Mouse (Mus musculus) liver, postnatal 0 days (tissue): ENCODE data around the gene Patl2. TPM values are rescaled to one million over a fixed set of nuclear protein-coding genes. Genes with fewer than 3 reads are reported as not detected.
A peak's percentile ranks its signal among the peaks of the same experiment; 100 is the strongest.

Experiments
- ATAC-seq: fragments of 200-750 bp; cut with Nextera tagmentation; 2 replicates; pipeline ENCODE4 v1.8.0; 2017; ENCODE audit warnings: mild to moderate bottlenecking, moderate library complexity
- DNase-seq: peaks from one replicate; pipeline ENCODE4 v3.0.0-alpha.2; 2016
- H3K27ac ChIP-seq: fragments of 300-500 bp; sonication (generic); 2 replicates; pipeline ENCODE4 v1.5.1; 2014; ENCODE audit warnings: antibody characterized with exemption, moderate library complexity, mild to moderate bottlenecking, low read depth
- H3K27me3 ChIP-seq: fragments of 300-500 bp; sonication (generic); 2 replicates; pipeline ENCODE4 v1.6.1; 2014; ENCODE audit warnings: low read length, control low read depth, mixed read lengths; ENCODE audit not compliant: insufficient read depth
- H3K36me3 ChIP-seq: fragments of 300-500 bp; sonication (generic); replicated peaks from 2 replicates; pipeline ENCODE4 v1.6.1; 2014; ENCODE audit warnings: mild to moderate bottlenecking, control low read depth, low read length, moderate library complexity, mixed read lengths; ENCODE audit not compliant: insufficient read depth
- H3K4me1 ChIP-seq: fragments of 300-500 bp; sonication (generic); 2 replicates; pipeline ENCODE4 v1.6.1; 2014; ENCODE audit warnings: antibody characterized with exemption, mild to moderate bottlenecking, control low read depth; ENCODE audit not compliant: insufficient read depth
- H3K4me2 ChIP-seq: fragments of 300-500 bp; sonication (generic); 2 replicates; pipeline ENCODE4 v1.6.1; 2014; ENCODE audit warnings: low read depth, mild to moderate bottlenecking, low read length, moderate library complexity, mixed read lengths
- H3K4me3 ChIP-seq: fragments of 300-500 bp; sonication (generic); 2 replicates; pipeline ENCODE4 v1.5.1; 2014; ENCODE audit warnings: low read depth, low read length
- H3K9ac ChIP-seq: fragments of 300-500 bp; sonication (generic); replicated peaks from 2 replicates; pipeline ENCODE4 v1.6.1; 2014; ENCODE audit warnings: mild to moderate bottlenecking, moderate library complexity
- H3K9me3 ChIP-seq: fragments of 300-500 bp; sonication (generic); 2 replicates; pipeline ENCODE4 v1.6.1; 2016; ENCODE audit warnings: mild to moderate bottlenecking, control low read depth, low read length, mixed read lengths
- CTCF ChIP-seq: sonication (generic); IDR thresholded peaks from 2 replicates; pipeline ENCODE4 v1.5.1; 2016; ENCODE audit warnings: antibody characterized with exemption, low read depth
- EP300 ChIP-seq: IDR thresholded peaks from 2 replicates; pipeline ENCODE4 v1.6.1; 2016; ENCODE audit warnings: antibody characterized with exemption, low read depth, mild to moderate bottlenecking
- WGBS: fragments of 180-500 bp; shearing (Covaris S2); extraction: QIAGEN DNeasy Blood & Tissue Kit; methylation state at CpG from one replicate; pipeline ENCODE4 v1.1.7; 2014; ENCODE audit not compliant: insufficient replicate concordance; 5-methylcytosine and 5-hydroxymethylcytosine counted together
- polyA plus RNA-seq: library from polyadenylated mRNA; unstranded; fragments of >200 nt; fragmentation: Nextera tagmentation; extraction: Ambion mirVana; gene quantifications from 2 replicates; pipeline ENCODE4 v1.2.1, GENCODE M21; 2015

Patl2 gene
- polyA plus RNA-seq, 1 experiment from 2014 or later: 0.18 TPM

DNA sequence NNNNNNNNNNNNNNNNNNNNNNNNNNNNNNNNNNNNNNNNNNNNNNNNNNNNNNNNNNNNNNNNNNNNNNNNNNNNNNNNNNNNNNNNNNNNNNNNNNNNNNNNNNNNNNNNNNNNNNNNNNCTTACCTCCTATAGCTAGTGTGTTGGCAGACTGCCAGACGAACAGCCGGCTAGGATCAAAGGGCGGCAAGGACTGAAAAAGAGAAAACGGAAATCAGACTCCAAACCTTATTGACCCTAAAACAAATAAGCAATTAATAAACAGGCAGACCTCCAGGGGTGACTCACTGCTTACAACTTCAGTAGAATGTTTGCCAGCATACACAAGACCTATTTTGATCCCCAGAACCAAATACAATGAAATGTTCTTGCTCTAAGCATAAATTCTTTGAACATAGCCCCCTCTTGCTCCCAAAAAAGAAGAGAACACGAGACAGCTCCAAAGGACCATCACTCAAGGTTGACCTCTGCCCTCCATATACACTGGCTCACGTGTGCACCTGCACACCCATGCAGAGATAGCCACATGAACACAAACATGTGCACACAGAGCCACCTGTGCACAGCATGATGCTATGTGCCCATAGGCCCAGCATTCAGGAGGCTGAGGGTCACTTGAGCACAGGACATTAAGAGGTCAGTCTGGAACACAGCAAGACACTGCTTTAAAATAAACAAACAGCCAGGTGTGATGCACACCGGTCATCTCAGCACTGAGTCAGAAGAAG lies 104.1 kb downstream of the Patl2 start:
- no peak overlapping the region for H3K4me2 ChIP-seq
- H3K27me3 ChIP-seq: no peaks in the 10 kb centered on the region
- H3K36me3 ChIP-seq: peaks cover 16% of the 10 kb centered on the region
- H3K27ac ChIP-seq: peak overlapping the region; percentile 72
- H3K4me3 ChIP-seq: no peak overlapping the region
- no peaks in the 10 kb centered on the region for H3K9me3 ChIP-seq
- ATAC-seq (peak; percentile 91), DNase-seq (peak; percentile 73)
- 57% methylated on average over 7 of the region's 7 CpGs for WGBS
- H3K4me1 ChIP-seq: no peaks in the 10 kb centered on the region
- H3K9ac ChIP-seq: no peak overlapping the region
- TF ChIP-seq CTCF (no peak), EP300 (peak; percentile 51; the same call in 1 of the 2 replicates)

Other genes with a start within 250 kb of the Patl2 start
- gene Ctdspl2, start 230.2 kb downstream of the Patl2 start, polyA plus RNA-seq: 10.8 and 12.1 TPM in 2 replicates
- 0.06 TPM in 1 of 2 replicates, not detected in the other for gene Mageb3, start 230.1 kb downstream of the Patl2 start, polyA plus RNA-seq
- 9.8 and 10.3 TPM in 2 replicates for gene Eif3j1, start 157.6 kb downstream of the Patl2 start, polyA plus RNA-seq
- 1.6 and 2.2 TPM in 2 replicates for gene Spg11, start 67.8 kb downstream of the Patl2 start, polyA plus RNA-seq
- 1,317 and 1,377 TPM in 2 replicates for gene B2m, start 38.5 kb downstream of the Patl2 start, polyA plus RNA-seq
- not detected in 2 replicates for gene Trim69, start 25.5 kb downstream of the Patl2 start, polyA plus RNA-seq
- gene Terb2, start 83 bp upstream of the Patl2 start, polyA plus RNA-seq: not detected in 2 replicates
- gene Sord, start 48.6 kb upstream of the Patl2 start, polyA plus RNA-seq: 294 and 325 TPM in 2 replicates
- gene Duox2, start 112.3 kb upstream of the Patl2 start, polyA plus RNA-seq: 0.02 TPM in 2 replicates
- not detected in 2 replicates for gene Duoxa2, start 112.7 kb upstream of the Patl2 start, polyA plus RNA-seq
- gene Duoxa1, start 127.5 kb upstream of the Patl2 start, polyA plus RNA-seq: not detected in 2 replicates
- gene Duox1, start 129.5 kb upstream of the Patl2 start, polyA plus RNA-seq: not detected in 2 replicates
- gene Shf, start 183.0 kb upstream of the Patl2 start, polyA plus RNA-seq: 1.2 and 1.3 TPM in 2 replicates
- gene Slc28a2, start 240.3 kb upstream of the Patl2 start, polyA plus RNA-seq: 1.8 TPM in 2 replicates